Mouse (Mus musculus) cerebellum, adult (tissue): ENCODE results near the gene Grsf1.

Source experiments
- ATAC-seq: cut with Nextera tagmentation; 2 replicates; pipeline ENCODE4 v1.9.2; 2017; ENCODE audit warnings: mild to moderate bottlenecking, moderate library complexity, mixed read lengths; ENCODE audit not compliant: insufficient number of reproducible peaks, low FRiP score, low TSS enrichment

Gene Grsf1

DNA sequence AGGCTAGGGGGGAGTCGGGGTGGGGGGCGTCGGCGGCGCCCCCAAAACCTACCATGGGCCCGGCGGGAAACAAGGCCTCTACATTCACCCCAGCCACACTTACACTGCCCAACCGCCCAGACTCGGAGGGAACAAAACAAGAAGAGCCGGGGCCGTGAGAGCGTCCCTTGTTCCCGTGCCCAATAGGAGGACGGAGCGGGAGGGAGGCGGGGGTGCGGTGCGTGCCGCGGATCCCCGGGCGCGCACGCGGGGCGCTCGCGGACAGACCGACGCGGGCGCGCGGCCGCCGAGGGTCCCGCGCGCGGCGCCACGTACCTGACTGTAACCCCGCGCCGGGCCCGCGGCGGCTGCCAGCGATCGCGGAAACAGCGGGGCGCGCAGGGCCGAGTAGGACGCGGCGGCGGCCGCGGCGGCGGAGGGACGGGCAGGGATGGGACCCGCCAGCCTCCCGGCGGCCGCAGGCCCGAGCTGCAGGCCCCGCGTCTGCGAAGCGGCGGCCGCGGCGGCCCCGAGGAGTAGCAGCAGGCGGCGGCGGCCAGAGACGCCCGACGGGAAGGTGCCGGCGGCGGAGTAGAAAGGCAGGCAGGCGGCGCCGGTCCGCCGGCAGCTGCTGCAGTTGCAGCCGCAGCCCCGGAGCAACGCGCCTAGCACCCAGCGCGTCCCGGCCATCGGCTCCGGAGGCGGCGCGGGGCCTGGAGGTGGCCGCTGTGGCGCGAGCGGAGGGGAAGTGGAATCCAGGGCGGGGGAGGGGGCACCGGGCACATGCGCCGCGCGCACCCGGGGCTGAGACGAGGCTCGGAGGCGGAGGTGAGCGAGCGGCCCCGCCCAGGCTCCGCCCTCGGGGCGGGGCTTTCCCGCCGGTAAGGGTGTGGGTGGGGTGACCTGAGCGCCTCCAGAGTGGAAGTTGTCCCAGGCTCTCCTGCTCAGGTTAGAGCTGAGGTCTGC, at the start of gene Grsf1:
Grsf1 (minus strand) TSS at position 729 of the 945 bp plus-strand sequence.
- ATAC-seq = peak; percentile 87

DNA sequence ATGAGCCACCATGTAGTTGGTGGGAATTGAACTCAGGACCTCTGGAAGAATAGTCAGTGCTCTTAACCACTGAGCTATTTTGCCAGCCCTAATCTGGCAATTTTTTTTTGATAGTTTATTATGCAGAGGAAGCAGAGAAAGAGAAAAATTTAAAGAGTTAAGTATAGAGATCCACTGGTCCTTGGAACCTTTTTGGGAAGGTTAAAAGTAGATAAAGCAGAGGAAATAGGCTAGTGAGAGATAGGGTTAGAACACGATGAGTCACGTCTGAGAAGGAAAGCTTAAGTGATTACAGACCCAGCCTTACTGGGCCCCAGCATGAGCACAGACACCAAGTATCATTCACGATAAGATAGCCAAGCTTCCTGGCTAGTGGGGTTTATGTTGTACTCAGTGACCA, 48.1 kb upstream of the Grsf1 start:
- no peak for ATAC-seq

DNA sequence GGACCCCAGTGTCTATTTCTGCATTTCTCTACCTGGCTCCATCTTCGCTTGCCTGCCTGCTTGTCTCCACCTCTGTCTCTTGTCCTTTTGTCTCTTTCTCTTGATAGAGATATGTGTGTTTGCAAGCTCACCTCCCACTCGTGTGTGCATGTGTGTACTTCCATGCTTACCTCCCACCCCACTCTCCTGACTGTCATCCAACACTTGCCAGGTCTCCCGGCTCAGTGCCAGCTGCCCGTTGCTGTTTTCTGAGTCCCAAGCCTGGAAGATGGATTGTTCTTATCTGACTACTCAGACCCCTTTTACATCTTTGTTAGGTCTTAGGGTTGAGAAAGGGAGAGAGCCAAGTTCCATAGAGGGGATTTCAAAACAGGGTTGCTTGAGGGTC, 46.2 kb upstream of the Grsf1 start:
- no peak for ATAC-seq

DNA sequence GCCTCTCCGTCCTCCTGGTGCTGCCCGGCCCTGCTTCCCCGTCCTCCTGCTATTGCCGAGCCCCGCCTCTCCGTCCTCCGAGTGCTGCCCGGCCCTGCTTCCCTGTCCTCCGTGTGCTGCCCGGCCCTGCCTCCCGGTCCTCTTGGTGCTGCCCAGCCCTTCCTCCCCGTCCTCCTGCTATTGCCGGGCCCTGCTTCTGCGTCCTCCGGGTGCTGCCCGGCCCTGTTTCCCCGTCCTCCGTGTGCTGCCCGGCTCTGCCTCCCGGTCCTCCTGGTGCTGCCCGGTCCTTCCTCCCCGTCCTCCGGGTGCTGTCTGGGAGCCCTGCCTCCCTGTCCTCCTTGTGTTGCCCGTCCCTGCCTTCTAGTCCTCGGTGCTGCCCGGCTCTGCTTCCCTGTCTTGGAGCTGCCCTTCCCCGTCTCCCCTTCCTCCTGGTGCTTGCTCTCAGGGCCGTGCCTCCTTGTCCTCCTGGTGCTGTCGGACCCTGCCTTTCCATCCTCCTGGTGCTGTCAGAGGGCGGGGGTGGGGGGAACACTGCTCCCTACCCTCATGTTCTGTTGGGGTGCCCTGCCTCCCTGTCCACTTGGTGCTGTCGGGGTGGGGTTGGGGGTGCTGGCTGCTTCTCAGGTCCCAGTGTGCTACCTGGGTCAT, 45.7 kb upstream of the Grsf1 start:
- peak; percentile 57 for ATAC-seq

DNA sequence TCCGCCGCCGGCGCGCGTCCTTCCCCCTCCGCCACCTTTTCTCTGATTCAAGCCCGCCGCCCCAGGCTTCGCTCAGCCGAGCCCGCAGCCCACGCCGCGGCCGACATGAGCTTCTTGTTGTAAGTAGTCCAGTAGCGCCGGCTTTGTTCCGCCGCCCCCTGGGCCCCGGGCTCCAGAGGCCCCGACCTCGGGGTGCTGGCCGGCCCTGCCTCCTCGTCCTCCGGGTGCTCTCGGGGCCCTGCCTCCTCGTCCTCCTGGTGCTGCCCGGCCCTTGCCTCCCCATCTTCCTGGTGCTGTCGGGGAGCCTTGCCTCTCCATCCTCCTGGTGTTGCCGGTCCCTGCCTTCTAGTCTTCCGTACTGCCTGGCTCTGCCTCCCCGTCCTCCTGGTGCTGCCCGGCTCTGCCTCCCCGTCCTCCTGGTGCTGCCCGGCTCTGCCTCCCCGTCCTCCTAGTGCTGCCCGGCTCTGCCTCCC, 45.1 kb upstream of the Grsf1 start:
- ATAC-seq = peak; percentile 51; the same call in 1 of the 2 replicates

DNA sequence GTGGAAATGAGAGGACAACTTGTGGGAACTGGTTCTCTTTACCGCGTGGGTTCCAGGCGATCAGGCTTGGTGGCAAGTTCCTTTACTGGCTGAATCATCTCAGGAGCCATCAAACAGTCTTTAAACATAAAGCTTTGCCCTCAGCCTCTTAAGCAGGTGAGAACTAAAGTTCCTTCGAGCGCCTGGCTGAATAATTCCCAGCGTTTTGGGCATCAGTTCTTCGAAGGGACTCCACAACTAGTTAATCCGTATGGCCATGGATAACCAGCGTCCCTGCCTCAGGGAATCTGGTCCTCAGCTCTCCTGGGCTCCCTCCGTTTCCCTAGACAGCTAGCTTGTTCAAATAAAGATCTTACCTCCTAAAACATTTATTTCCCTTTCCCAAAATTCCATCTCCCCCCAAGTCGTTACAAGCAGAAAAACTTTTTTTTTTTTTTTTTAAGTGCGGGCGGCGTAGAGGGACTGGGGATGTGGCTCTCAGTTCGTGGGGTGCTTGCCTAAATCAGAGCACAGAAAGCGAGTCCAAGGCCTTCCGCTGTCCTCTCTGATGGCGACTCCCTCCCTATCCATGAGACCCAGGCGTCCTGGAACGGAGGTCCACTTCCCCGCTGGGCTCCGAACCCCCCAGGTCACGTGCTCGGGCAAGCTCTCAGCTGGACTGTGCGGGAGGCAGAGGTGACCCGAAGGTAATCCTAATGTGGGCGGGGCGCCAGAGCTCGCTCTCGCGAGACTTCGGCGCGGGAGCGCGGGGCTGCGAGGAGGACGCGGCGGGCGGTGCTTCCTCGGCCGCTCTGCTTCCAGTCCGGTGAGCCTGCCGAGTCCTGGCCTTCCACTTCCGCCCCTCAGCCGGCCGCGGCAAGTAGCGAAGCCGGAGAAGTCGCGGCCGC, 44.4 kb upstream of the Grsf1 start, which contains the start of gene Mob1b:
Mob1b (plus strand) TSS at position 740 of the 887 bp plus-strand sequence.
- ATAC-seq = peak; percentile 94

DNA sequence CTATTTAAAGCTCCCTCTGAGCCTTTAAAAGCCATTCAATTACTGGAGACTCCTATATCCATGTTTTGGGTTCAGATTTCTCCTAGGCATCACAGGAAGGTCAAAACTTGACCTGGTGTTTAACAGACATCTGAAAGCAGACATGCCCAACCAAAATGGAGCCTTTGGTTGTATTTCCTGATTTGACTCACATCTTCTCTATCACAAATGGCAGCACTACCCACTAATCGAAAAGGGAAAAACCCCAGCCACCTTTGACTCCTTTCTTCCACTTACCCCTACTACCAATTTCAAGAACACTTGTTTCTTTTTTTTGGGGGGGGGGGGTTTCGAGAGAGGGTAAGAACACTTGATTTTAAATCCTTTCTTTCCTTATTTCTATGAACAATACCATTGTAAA, 41.0 kb upstream of the Grsf1 start:
- ATAC-seq = no peak

DNA sequence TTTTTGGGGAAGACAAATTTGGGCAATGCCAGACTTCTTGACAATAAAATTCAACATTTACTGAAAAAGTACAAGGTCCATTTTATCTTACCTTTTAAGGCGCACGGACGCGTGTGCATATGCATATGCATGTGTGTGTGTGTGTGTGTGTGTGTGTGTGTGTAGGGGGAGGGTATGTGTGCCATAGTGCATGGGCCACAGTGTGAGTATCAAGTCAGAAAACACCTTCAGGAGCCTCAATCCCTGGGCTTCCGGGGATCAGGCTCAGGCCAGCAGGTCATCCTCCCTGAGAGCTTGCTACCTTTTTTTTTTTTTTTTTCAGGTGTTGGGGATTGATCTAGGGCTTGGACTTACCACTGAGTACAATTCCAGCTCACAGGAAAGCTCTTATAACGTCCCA, 36.4 kb upstream of the Grsf1 start:
- no peak for ATAC-seq

DNA sequence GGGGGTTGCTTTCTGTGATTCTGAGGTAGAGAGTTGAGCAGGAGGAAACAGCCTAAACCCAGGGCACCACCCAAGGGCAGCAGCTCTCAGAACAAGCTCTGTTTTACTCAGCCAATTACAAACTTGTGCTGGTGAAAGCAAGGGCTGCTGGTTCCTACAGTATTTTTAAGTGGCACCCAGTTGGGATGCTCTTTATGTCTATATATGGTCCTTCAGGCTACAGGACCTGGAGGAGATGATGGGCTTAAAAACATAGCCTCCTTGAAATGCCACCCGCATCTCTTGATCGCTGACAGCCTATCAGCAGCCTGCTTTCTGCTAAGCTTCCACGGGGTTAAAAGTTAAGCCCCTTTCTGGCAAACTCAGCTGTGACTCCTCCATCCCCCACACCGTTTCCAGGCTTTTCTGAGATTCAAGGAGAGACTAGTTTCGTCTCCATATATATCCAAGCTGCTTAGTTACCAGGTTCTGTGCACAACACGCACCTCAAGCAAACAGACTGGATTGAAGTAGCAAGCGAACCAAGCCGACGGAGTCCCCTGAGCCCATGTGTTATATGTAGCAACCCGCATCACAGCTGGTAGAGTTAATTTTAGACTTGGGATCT, 35.8 kb upstream of the Grsf1 start:
- ATAC-seq = no peak

DNA sequence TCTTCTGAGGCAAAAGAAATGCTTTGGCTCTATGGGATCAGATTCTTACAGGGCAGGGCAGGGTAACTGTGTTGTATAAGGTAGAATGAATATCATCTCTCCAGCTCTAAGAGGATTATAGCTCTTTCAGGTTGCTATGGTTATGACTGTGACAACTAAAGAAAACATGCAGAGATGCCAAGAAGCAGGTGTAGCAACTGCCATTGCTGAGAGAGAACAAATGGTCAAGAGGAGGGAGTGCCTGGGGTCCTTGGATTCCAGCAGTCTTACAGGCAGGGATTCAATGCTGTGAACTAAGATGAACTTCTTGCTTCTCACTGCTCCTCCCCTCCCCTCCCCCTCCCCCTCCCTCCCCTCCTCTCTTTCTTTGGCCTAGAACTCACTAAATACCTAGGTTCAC, 35.2 kb upstream of the Grsf1 start:
- no peak for ATAC-seq

DNA sequence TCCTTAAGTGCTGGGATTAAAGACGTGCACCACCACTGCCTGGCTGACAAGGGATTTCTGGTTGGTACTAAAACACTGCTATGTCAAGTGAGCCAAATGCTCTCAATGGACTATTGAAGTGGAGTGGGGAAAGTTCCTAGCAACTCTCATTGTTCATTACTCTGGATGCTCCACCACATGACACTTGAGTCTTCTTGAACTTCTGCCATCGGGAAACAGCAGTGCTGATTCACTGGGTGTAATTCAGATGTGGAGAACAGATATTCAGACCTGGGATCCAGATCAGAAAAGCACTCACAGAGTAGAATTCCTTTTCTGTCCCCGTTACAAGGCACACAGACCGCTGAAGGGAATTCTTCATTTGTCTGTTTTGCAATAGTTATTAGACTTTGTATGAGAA, 27.6 kb upstream of the Grsf1 start:
- ATAC-seq = no peak

DNA sequence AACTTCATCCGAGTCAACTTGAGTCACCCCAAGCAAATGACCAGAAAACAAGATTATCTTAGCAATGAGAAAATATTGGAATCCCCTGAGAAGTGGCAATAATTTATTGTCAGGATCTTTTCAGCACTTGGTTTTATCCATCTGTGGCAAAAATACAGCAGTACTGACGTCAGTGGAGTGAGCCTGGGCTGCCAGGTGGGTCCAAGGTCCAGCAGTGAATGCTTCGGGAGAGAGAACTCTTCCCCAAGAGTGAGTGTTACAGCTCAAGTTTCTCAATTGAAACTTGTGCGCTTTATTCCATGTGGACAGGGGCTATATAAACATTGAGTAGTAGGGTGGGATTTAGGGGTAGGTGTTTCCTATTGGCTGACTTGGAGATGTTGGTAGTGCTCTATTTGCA, 26.1 kb upstream of the Grsf1 start:
- ATAC-seq = no peak

DNA sequence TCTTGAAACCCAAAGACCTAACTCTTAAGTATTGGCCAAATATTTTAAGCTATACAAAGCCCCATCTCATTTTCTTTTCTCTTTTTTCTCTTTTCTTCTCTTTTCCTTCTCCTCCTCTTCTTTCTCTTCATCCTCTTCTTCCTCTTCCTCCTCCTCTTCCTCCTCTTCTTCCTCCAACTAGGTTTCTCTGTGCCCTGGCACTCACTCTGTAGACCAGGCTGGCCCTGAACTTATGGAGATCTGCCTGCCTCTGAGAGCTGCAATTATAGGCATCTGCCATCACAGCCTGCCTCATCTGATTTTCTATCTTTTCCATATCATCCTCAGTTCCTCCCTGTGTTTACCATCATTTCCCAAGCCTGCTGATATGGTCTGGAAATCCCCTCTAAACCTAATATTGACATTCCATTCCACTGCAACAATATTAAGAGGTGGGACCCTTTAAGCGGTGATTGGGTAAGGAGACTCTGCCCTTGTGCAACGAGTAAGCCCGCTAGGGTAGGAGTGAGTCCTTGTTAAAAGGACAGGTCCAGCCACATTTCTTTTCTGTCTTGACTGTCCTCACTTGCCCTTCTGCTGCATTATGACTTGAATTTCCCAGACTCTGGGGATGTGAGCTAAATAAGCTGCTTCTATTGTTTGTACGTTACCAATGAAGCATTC, 23.4 kb upstream of the Grsf1 start:
- ATAC-seq = no peak

DNA sequence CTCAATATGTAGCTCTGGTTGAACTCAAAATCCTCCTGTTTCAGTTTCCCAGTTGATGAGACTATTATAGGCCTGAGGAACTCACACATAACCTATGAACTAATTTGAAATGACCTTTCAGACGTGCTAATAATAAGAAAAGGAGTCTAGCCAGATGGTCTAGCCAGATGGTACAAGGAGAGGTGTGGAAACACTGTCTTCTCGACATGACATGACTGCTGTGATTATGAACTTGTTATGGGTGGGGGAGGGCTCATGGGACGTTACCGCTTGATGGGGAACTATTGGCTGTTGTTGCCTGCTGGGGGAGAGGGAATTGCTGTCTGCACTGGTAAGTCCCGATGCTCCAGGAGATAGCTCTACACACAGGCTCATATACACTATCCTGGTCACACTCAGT, 21.3 kb upstream of the Grsf1 start:
- ATAC-seq = peak; percentile 56; the same call in 1 of the 2 replicates

DNA sequence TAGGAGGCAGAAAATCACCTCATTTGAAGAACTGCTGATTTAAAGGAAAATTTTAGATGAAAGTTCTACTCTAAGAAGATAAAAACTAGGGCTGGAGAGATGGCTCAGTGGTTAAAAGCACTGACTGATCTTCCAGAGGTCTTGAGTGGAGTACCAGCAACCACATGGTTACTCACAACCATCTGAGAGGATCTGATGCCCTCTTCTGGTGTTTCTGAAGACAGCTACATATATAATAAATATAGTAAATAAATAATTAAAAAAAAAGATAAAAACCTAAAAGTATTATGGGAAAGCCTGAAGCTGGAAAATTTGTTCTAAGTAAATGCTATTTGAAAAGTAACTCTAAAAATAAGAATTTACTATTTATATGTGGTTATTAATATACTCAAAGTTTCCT, 17.1 kb upstream of the Grsf1 start:
- no peak for ATAC-seq

DNA sequence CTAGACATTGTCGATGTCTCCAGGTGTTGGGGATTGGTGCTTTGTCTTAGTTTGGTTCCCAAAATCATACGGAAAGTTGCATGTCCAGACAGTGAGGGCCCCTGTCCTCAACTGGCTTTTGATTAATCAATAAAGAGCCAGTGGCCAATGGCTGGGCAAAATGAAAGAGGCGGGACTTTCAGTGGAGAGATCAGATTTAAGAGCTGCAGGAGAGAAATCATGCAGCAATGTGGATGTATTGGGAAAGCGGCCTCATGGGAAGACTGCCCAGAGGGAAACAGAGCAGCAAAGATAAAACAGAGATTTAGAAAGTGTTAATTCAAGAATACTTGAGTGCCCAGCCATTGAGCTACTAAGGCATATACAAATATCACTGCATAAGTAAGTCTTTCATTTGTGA, 16.6 kb upstream of the Grsf1 start:
- no peak for ATAC-seq

DNA sequence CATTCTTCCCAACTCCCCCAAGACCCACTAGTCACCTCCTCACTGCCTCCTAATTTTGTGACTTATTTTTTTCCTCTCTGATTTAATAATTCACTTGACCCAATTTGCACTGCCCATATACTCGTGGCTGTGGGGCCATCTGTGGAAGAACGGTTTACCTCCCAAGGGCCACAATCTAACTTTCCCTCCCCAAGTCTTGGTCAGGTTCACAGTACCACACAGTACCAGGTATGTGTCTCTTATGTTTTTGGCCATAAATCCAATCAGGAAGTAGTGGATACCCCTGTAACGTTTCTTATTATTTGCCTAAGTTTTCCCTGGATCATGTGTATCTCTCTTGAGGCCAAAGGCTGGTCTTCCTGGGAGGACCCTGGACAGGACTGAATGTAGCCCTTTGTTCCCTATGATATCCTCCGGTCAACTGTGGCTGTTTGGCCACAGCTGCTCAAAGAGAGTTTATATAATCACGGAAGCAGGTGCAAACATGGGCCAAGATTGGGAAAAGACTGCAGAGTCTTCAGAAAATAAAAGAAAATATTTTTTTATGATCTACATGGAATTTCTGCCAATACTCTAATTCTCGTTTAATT, 15.6 kb upstream of the Grsf1 start:
- ATAC-seq = no peak

DNA sequence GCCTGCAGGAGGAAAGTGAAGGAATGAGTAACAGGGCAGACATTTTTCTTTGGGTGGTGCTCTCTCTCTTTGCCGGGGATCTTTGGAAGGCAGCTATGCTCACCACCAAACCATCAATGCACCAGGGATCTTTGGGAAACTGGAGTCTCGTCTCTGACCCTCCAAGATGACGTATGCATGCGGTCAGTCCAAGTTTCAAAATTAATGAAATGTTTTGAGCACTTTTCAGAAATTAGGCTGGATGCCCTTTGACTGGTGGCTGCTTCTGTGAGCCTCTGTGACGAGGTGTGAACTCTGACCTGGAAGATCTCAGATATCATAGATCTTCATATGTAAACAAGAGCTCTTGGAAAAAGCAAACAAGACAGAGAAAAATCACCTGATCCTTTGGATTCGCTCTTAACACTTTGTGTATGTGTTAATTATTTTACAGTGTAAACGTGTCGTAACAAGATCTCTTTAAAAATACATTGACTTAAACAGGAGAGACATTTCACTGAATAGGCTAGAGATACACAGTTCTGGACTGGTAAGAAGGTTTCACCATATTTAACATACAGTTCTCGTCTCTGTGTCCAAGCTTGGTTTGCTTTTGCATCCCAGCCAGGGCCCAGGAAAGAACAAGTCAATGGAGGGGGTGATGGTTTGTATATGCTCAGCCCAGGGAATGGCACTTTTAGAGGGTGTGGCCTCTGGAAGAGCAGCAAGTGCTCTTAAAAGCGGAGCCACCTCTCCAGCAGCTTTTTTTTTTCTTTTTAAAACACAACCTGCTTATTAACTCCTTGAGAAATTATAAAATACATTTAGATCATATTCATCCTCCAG, 14.9 kb upstream of the Grsf1 start:
- no peak for ATAC-seq
